Mouse (Mus musculus): ENCODE data around the gene Scnn1a.

Gene Scnn1a

GRCm38 (mm10) chr6:125309406-125309805 is 11.1 kb upstream of the Scnn1a start:
- no peak for DNase-seq (ENCODE audit: low spot score)

- no peak for DNase-seq (ENCODE audit: low spot score)
These were observed 8.3 kb upstream of the Scnn1a start for GRCm38 (mm10) chr6:125312171-125312570.

- DNase-seq (ENCODE audit: low spot score) = no peak
These were observed 7.7 kb upstream of the Scnn1a start for GRCm38 (mm10) chr6:125312581-125313355.

GRCm38 (mm10) chr6:125313546-125314230 is 6.8 kb upstream of the Scnn1a start, which contains the start of gene Ltbr:
Gene Ltbr, minus strand, starts transcription at chr6:125313885.
- DNase-seq (ENCODE audit: low spot score) = peak; percentile 69

- no peak for DNase-seq (ENCODE audit: low spot score)
These were observed 6.3 kb upstream of the Scnn1a start for GRCm38 (mm10) chr6:125314231-125314563.

- DNase-seq (ENCODE audit: low spot score) = no peak
These were observed 5.7 kb upstream of the Scnn1a start for GRCm38 (mm10) chr6:125314746-125315145.

GRCm38 (mm10) chr6:125317077-125317476 is 3.4 kb upstream of the Scnn1a start:
- no peak for DNase-seq (ENCODE audit: low spot score)

GRCm38 (mm10) chr6:125318981-125319918 is 1.2 kb upstream of the Scnn1a start:
- DNase-seq (ENCODE audit: low spot score) = no peak

GRCm38 (mm10) chr6:125319919-125320296 is 551 bp upstream of the Scnn1a start:
- DNase-seq (ENCODE audit: low spot score) = no peak

GRCm38 (mm10) chr6:125321114-125321855 is 826 bp downstream of the Scnn1a start:
- no peak for DNase-seq (ENCODE audit: low spot score)

GRCm38 (mm10) chr6:125322794-125323193 is 2.3 kb downstream of the Scnn1a start:
- no peak for DNase-seq (ENCODE audit: low spot score)

- no peak for DNase-seq (ENCODE audit: low spot score)
These were observed 3.1 kb downstream of the Scnn1a start for GRCm38 (mm10) chr6:125323547-125323946.

GRCm38 (mm10) chr6:125325337-125325736 is 4.9 kb downstream of the Scnn1a start:
- DNase-seq (ENCODE audit: low spot score) = no peak

- no peak for DNase-seq (ENCODE audit: low spot score)
These were observed 7.8 kb downstream of the Scnn1a start for GRCm38 (mm10) chr6:125328243-125328642.

- peak; percentile 70 for DNase-seq (ENCODE audit: low spot score)
These were observed 10.3 kb downstream of the Scnn1a start for GRCm38 (mm10) chr6:125330626-125331326.

- DNase-seq (ENCODE audit: low spot score) = no peak
These were observed 12.8 kb downstream of the Scnn1a start for GRCm38 (mm10) chr6:125333112-125333899.

GRCm38 (mm10) chr6:125334356-125334755 is 13.9 kb downstream of the Scnn1a start:
- no peak for DNase-seq (ENCODE audit: low spot score)

GRCm38 (mm10) chr6:125338791-125339660 is 18.6 kb downstream of the Scnn1a start:
- DNase-seq (ENCODE audit: low spot score) = no peak

GRCm38 (mm10) chr6:125340244-125340643 is 19.8 kb downstream of the Scnn1a start:
- DNase-seq (ENCODE audit: low spot score) = no peak
